Mouse (Mus musculus): ENCODE data around the gene Hexim2.
A peak's percentile ranks its signal among the peaks of the same experiment; 100 is the strongest.

DNA sequence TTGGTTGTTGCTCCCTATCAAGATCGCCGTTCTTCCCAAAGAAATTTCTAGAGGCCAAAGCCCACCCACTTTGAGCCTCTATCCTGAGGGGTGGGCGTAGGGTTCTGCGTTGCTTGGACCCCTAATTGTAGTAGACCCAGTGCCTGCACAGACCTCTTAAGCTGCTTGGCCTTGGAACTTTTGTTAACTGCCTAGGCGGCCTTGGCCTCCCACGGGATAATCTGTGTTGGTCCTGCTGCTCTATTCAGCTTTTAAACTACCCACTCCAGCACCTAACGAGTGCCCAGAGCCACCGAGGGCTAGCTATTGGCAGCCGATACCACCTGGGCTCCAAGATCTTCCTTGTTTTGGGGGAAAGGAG is 19.7 kb upstream of the Hexim2 start:
- TF ChIP-seq CTCF (IDR thresholded peaks at IDR 0.05; ENCODE audit: low read depth, low read length) (no peak), EP300 (IDR thresholded peaks at IDR 0.05; ENCODE audit: insufficient read depth, low read depth, low read length) (no peak), POLR2A (IDR thresholded peaks at IDR 0.05; ENCODE audit: insufficient read depth, low read length) (peak; percentile 5)

Measured in ES-Bruce4 (cell line).